In genomic region chr4:139821491-139822160, GRCm38 (mm10) we compare ENCODE assay signal across 8 mouse cellular contexts. TPM values are rescaled to one million over a fixed set of nuclear protein-coding genes. Genes with fewer than 3 reads are reported as not detected.
DNase-seq lines count a peak whose midpoint lies in the region; ATAC-seq and TF ChIP-seq lines count a peak whose summit lies in the region.

No protein-coding gene starts in this region.

- no peak for TF ChIP-seq CTCF in E14TG2a.4 (conservative IDR thresholded peaks at IDR 0.05; ENCODE audit: low read length)
- TF ChIP-seq CTCF in small intestine, adult 2 months (IDR thresholded peaks at IDR 0.05; ENCODE audit: extremely low read depth, insufficient read length, insufficient replicate concordance, low read depth, low read length) = no peak

- no peak for TF ChIP-seq POLR2A in small intestine, adult 2 months (IDR thresholded peaks at IDR 0.05; ENCODE audit: low read depth, low read length)

- peak; percentile 12 for DNase-seq in CD4-positive, CD25-positive, alpha-beta regulatory T cell, adult 2 months (ENCODE audit: low read depth, low spot score)
- DNase-seq in gastrocnemius, postnatal 14 days = peak; percentile 64
- DNase-seq in limb, embryonic 11.5 days (ENCODE audit: low spot score) = peak; percentile 74
- no peak for DNase-seq in ovary, adult 18-20 months (ENCODE audit: low spot score)
- no peak for DNase-seq in right cerebral cortex, postnatal 25 days

- no peaks in the 10 kb centered on the region for H3K9me3 ChIP-seq in E14TG2a.4 (ENCODE audit: low read length)
- no peaks in the 10 kb centered on the region for H3K9me3 ChIP-seq in limb, embryonic 11.5 days (ENCODE audit: control insufficient read depth, low read length)

- no peak for ATAC-seq in CD4-positive, CD25-positive, alpha-beta regulatory T cell, adult 4 months
- no peak for ATAC-seq in limb, embryonic 11.5 days (ENCODE audit: insufficient number of reproducible peaks, low FRiP score, low TSS enrichment, low read depth)

- intact Hi-C loops in gastrocnemius, postnatal 14 days (cut with DNase I; ENCODE audit: low total_unique reads) = no loop called here

- H3K4me1 ChIP-seq in E14TG2a.4 (replicated peaks; ENCODE audit: low read depth, low read length) = peaks cover 71% of the 10 kb centered on the region
- peaks cover 12% of the 10 kb centered on the region for H3K4me1 ChIP-seq in limb, embryonic 11.5 days (ENCODE audit: control insufficient read depth, insufficient read depth, low read length)
- H3K4me1 ChIP-seq in small intestine, adult 2 months (ENCODE audit: control insufficient read depth, insufficient read depth, insufficient read length, low read length) = no peaks in the 10 kb centered on the region

- H3K9ac ChIP-seq in limb, embryonic 11.5 days (ENCODE audit: low read length) = no peak overlapping the region

- peaks cover 98% of the 10 kb centered on the region for H3K27me3 ChIP-seq in E14TG2a.4 (ENCODE audit: insufficient read depth, low read length)
- peaks cover 99% of the 10 kb centered on the region for H3K27me3 ChIP-seq in limb, embryonic 11.5 days (ENCODE audit: control insufficient read depth, insufficient read depth, low read length)
- peaks cover 67% of the 10 kb centered on the region for H3K27me3 ChIP-seq in small intestine, adult 2 months (ENCODE audit: control insufficient read depth, insufficient read depth, low read length)

- peak overlapping the region; percentile 50 for H3K4me3 ChIP-seq in E14TG2a.4 (replicated peaks; ENCODE audit: low read length)
- peak overlapping the region; percentile 14; the same call in 1 of the 2 replicates for H3K4me3 ChIP-seq in limb, embryonic 11.5 days (ENCODE audit: low read depth, low read length)
- peak overlapping the region; percentile 3; the same call in 1 of the 2 replicates for H3K4me3 ChIP-seq in small intestine, adult 2 months (ENCODE audit: low read depth, low read length)

- no peak overlapping the region for H3K27ac ChIP-seq in limb, embryonic 11.5 days (replicated peaks; ENCODE audit: low read depth, low read length)
- H3K27ac ChIP-seq in small intestine, adult 2 months (ENCODE audit: insufficient read depth, low read depth, low read length) = no peak overlapping the region

- H3K4me2 ChIP-seq in limb, embryonic 11.5 days (ENCODE audit: low read depth, severe bottlenecking) = peak overlapping the region; percentile 41

- no peaks in the 10 kb centered on the region for H3K36me3 ChIP-seq in E14TG2a.4 (ENCODE audit: insufficient read depth, low read length)
- H3K36me3 ChIP-seq in limb, embryonic 11.5 days (ENCODE audit: control insufficient read depth, insufficient read depth, low read length) = no peaks in the 10 kb centered on the region
- H3K36me3 ChIP-seq in small intestine, adult 2 months (ENCODE audit: control insufficient read depth, insufficient read depth, low read length) = no peaks in the 10 kb centered on the region

- under 1% methylated on average over 65 of the region's 65 CpGs for WGBS in limb, embryonic 11.5 days
- WGBS in small intestine, adult 2 months = 3% methylated on average over 64 of the region's 65 CpGs

RNA-seq across cellular contexts. Expression of gene Pax7, which starts 11.7 kb away (rescaled TPM):
- polyA plus RNA-seq in CD4-positive, CD25-positive, alpha-beta regulatory T cell, adult 4 months (2017; shearing (Covaris generic)) = not detected
- 1 to 10 TPM; 3.2 to 5.2 TPM for total RNA-seq in gastrocnemius, postnatal 14 days (2021)
- polyA plus RNA-seq in limb, embryonic 11.5 days (2014; fragmentation: Nextera tagmentation; extraction: Ambion mirVana) = 0.25 and 0.31 TPM in 2 replicates
- polyA plus RNA-seq in small intestine, adult 2 months (2012; rRNA removed) = 0.06 TPM in 1 of 2 replicates, not detected in the other

Comparison
In these comparisons a context has a peak if more than half of its experiments do, and no peak if none do; other contexts are left out.
1. DNase-seq: peak in CD4-positive, CD25-positive, alpha-beta regulatory T cell, adult 2 months (single experiment), gastrocnemius, postnatal 14 days (single experiment) and limb, embryonic 11.5 days (single experiment); none in ovary, adult 18-20 months (single experiment) and right cerebral cortex, postnatal 25 days (single experiment).
2. Peak in every context shown above with its lines, with median percentiles within 50 percentile points of each other: H3K4me3 ChIP-seq.